Mouse (Mus musculus): ENCODE measurements around the gene Ankrd39. TPM values are rescaled to one million over a fixed set of nuclear protein-coding genes. Genes with fewer than 3 reads are reported as not detected.

Gene Ankrd39
- polyA plus RNA-seq, 1 experiment from 2014 or later, result 23.1 TPM

GRCm38 (mm10) chr1:36530485-36530884 lies 16.8 kb downstream of the Ankrd39 start:
- Histone ChIP-seq H3K4me1 (ENCODE audit: insufficient read depth, low read depth, low read length) (peaks cover 8% of the 10 kb centered on the region; the same call in 1 of the 2 replicates), H3K4me2 (replicated peaks; ENCODE audit: low read depth, low read length) (no peak overlapping the region), H3K9ac (replicated peaks; ENCODE audit: low read depth) (no peak overlapping the region), H3K27me3 (replicated peaks; ENCODE audit: insufficient read depth, low read length) (no peaks in the 10 kb centered on the region), H3K9me3 (ENCODE audit: low read length) (no peaks in the 10 kb centered on the region), H3K4me3 (ENCODE audit: low read depth, low read length) (no peak overlapping the region), H3K27ac (ENCODE audit: low read length) (no peak overlapping the region), H3K36me3 (ENCODE audit: insufficient read depth, low read length) (peaks cover 2% of the 10 kb centered on the region; the same call in 1 of the 2 replicates)
- WGBS, result 57% methylated on average over 8 of the region's 8 CpGs
- TF ChIP-seq EP300 (IDR thresholded peaks at IDR 0.05) (no peak), CTCF (IDR thresholded peaks at IDR 0.05) (no peak)
- DNase-seq (ENCODE audit: low spot score) (no peak), ATAC-seq (no peak)

GRCm38 (mm10) chr1:36529875-36530274 lies 17.4 kb downstream of the Ankrd39 start:
- no peak for ATAC-seq
- Histone ChIP-seq H3K4me3 (ENCODE audit: low read depth, low read length) (no peak overlapping the region), H3K27ac (ENCODE audit: low read length) (no peak overlapping the region), H3K4me1 (ENCODE audit: insufficient read depth, low read depth, low read length) (peaks cover 8% of the 10 kb centered on the region; the same call in 1 of the 2 replicates), H3K36me3 (ENCODE audit: insufficient read depth, low read length) (peaks cover 8% of the 10 kb centered on the region; the same call in 1 of the 2 replicates), H3K9me3 (ENCODE audit: low read length) (no peaks in the 10 kb centered on the region), H3K4me2 (replicated peaks; ENCODE audit: low read depth, low read length) (no peak overlapping the region), H3K9ac (replicated peaks; ENCODE audit: low read depth) (no peak overlapping the region), H3K27me3 (replicated peaks; ENCODE audit: insufficient read depth, low read length) (no peaks in the 10 kb centered on the region)
- 92% methylated on average over 4 of the region's 4 CpGs for WGBS
- DNase-seq (ENCODE audit: low spot score), result no peak
- no peak for TF ChIP-seq CTCF (IDR thresholded peaks at IDR 0.05)
- no peak for TF ChIP-seq EP300 (IDR thresholded peaks at IDR 0.05)

GRCm38 (mm10) chr1:36529274-36529673 lies 18.0 kb downstream of the Ankrd39 start:
- no peak for ATAC-seq

GRCm38 (mm10) chr1:36528351-36528750 lies 18.9 kb downstream of the Ankrd39 start:
- TF ChIP-seq CTCF (IDR thresholded peaks at IDR 0.05), result no peak
- TF ChIP-seq EP300 (IDR thresholded peaks at IDR 0.05), result no peak
- peak; percentile 25; the same call in 1 of the 2 replicates for ATAC-seq
- H3K4me1 ChIP-seq (ENCODE audit: insufficient read depth, low read depth, low read length), result no peaks in the 10 kb centered on the region; the same call in 1 of the 2 replicates

More at GRCm38 (mm10) chr1:36529274-36529673, 18.0 kb downstream of the Ankrd39 start:
- no peak overlapping the region for H3K27ac ChIP-seq (ENCODE audit: low read length)
- WGBS, result 91% methylated on average over 4 of the region's 4 CpGs
- no peaks in the 10 kb centered on the region for H3K27me3 ChIP-seq (replicated peaks; ENCODE audit: insufficient read depth, low read length)
- TF ChIP-seq EP300 (IDR thresholded peaks at IDR 0.05) (no peak), CTCF (IDR thresholded peaks at IDR 0.05) (no peak)
- H3K36me3 ChIP-seq (ENCODE audit: insufficient read depth, low read length), result peaks cover 12% of the 10 kb centered on the region; the same call in 1 of the 2 replicates
- H3K4me1 ChIP-seq (ENCODE audit: insufficient read depth, low read depth, low read length), result peaks cover 5% of the 10 kb centered on the region; the same call in 1 of the 2 replicates
- DNase-seq (ENCODE audit: low spot score), result no peak
- H3K9me3 ChIP-seq (ENCODE audit: low read length), result no peaks in the 10 kb centered on the region
- no peak overlapping the region for H3K4me3 ChIP-seq (ENCODE audit: low read depth, low read length)
- H3K4me2 ChIP-seq (replicated peaks; ENCODE audit: low read depth, low read length), result no peak overlapping the region
- no peak overlapping the region for H3K9ac ChIP-seq (replicated peaks; ENCODE audit: low read depth)

GRCm38 (mm10) chr1:36526903-36527302 lies 20.3 kb downstream of the Ankrd39 start:
- DNase-seq (ENCODE audit: low spot score) (no peak), ATAC-seq (no peak)
- H3K4me3 ChIP-seq (ENCODE audit: low read depth, low read length), result no peak overlapping the region
- H3K4me1 ChIP-seq (ENCODE audit: insufficient read depth, low read depth, low read length), result no peaks in the 10 kb centered on the region; the same call in 1 of the 2 replicates
- no peaks in the 10 kb centered on the region for H3K9me3 ChIP-seq (ENCODE audit: low read length)
- TF ChIP-seq EP300 (IDR thresholded peaks at IDR 0.05) (no peak), CTCF (IDR thresholded peaks at IDR 0.05) (no peak)
- H3K9ac ChIP-seq (replicated peaks; ENCODE audit: low read depth), result no peak overlapping the region
- no peak overlapping the region for H3K27ac ChIP-seq (ENCODE audit: low read length)
- H3K36me3 ChIP-seq (ENCODE audit: insufficient read depth, low read length), result peaks cover 29% of the 10 kb centered on the region; the same call in 1 of the 2 replicates
- no peak overlapping the region for H3K4me2 ChIP-seq (replicated peaks; ENCODE audit: low read depth, low read length)
- H3K27me3 ChIP-seq (replicated peaks; ENCODE audit: insufficient read depth, low read length), result no peaks in the 10 kb centered on the region
- WGBS, result 82% methylated on average over 10 of the region's 10 CpGs

More at GRCm38 (mm10) chr1:36528351-36528750, 18.9 kb downstream of the Ankrd39 start:
- H3K27ac ChIP-seq (ENCODE audit: low read length), result no peak overlapping the region
- 9% methylated on average over 1 of the region's 1 CpGs for WGBS
- H3K4me2 ChIP-seq (replicated peaks; ENCODE audit: low read depth, low read length), result no peak overlapping the region
- DNase-seq (ENCODE audit: low spot score), result peak; percentile 68
- H3K27me3 ChIP-seq (replicated peaks; ENCODE audit: insufficient read depth, low read length), result no peaks in the 10 kb centered on the region
- H3K9ac ChIP-seq (replicated peaks; ENCODE audit: low read depth), result no peak overlapping the region
- no peak overlapping the region for H3K4me3 ChIP-seq (ENCODE audit: low read depth, low read length)
- peaks cover 15% of the 10 kb centered on the region; the same call in 1 of the 2 replicates for H3K36me3 ChIP-seq (ENCODE audit: insufficient read depth, low read length)
- H3K9me3 ChIP-seq (ENCODE audit: low read length), result no peaks in the 10 kb centered on the region

- TF ChIP-seq EP300 (IDR thresholded peaks at IDR 0.05) (no peak), CTCF (IDR thresholded peaks at IDR 0.05) (no peak)
- Histone ChIP-seq H3K4me3 (ENCODE audit: low read depth, low read length) (no peak overlapping the region), H3K27ac (ENCODE audit: low read length) (no peak overlapping the region), H3K27me3 (replicated peaks; ENCODE audit: insufficient read depth, low read length) (no peaks in the 10 kb centered on the region), H3K4me2 (replicated peaks; ENCODE audit: low read depth, low read length) (no peak overlapping the region), H3K9me3 (ENCODE audit: low read length) (no peaks in the 10 kb centered on the region), H3K4me1 (ENCODE audit: insufficient read depth, low read depth, low read length) (no peaks in the 10 kb centered on the region; the same call in 1 of the 2 replicates), H3K9ac (replicated peaks; ENCODE audit: low read depth) (no peak overlapping the region), H3K36me3 (ENCODE audit: insufficient read depth, low read length) (peaks cover 36% of the 10 kb centered on the region; the same call in 1 of the 2 replicates)
- WGBS, result 88% methylated on average over 12 of the region's 12 CpGs
- ATAC-seq (no peak), DNase-seq (ENCODE audit: low spot score) (no peak)
Measured at GRCm38 (mm10) chr1:36525774-36526173, 21.5 kb downstream of the Ankrd39 start.
